Mouse (Mus musculus): Measurements from ENCODE around the gene Prr5l.

Gene Prr5l

GRCm38 (mm10) chr2:101723333-101723881 lies 159.4 kb downstream of the Prr5l start:
- peak; percentile 23 for DNase-seq (ENCODE audit: low read depth, low spot score)

GRCm38 (mm10) chr2:101722370-101723332 lies 160.2 kb downstream of the Prr5l start:
- peak; percentile 88 for DNase-seq (ENCODE audit: low read depth, low spot score)

- no peak for DNase-seq (ENCODE audit: low read depth, low spot score)
Observed at GRCm38 (mm10) chr2:101721835-101722234, 161.0 kb downstream of the Prr5l start.

GRCm38 (mm10) chr2:101717162-101717561 lies 165.7 kb downstream of the Prr5l start:
- DNase-seq (ENCODE audit: low read depth, low spot score): no peak

- DNase-seq (ENCODE audit: low read depth, low spot score): peak; percentile 77
Observed at GRCm38 (mm10) chr2:101715650-101716323, 167.0 kb downstream of the Prr5l start.

- no peak for DNase-seq (ENCODE audit: low read depth, low spot score)
Observed at GRCm38 (mm10) chr2:101711608-101712007, 171.2 kb downstream of the Prr5l start.

- DNase-seq (ENCODE audit: low read depth, low spot score): no peak
Observed at GRCm38 (mm10) chr2:101705941-101706485, 176.8 kb downstream of the Prr5l start.

- DNase-seq (ENCODE audit: low read depth, low spot score): no peak
Observed at GRCm38 (mm10) chr2:101699284-101699683, 183.5 kb downstream of the Prr5l start.

- no peak for DNase-seq (ENCODE audit: low read depth, low spot score)
Observed at GRCm38 (mm10) chr2:101695584-101695983, 187.2 kb downstream of the Prr5l start.

GRCm38 (mm10) chr2:101693577-101694215 lies 189.1 kb downstream of the Prr5l start:
- peak; percentile 30 for DNase-seq (ENCODE audit: low read depth, low spot score)

GRCm38 (mm10) chr2:101693043-101693442 lies 189.8 kb downstream of the Prr5l start:
- DNase-seq (ENCODE audit: low read depth, low spot score): no peak

GRCm38 (mm10) chr2:101690252-101690827 lies 192.5 kb downstream of the Prr5l start:
- no peak for DNase-seq (ENCODE audit: low read depth, low spot score)

- no peak for DNase-seq (ENCODE audit: low read depth, low spot score)
Observed at GRCm38 (mm10) chr2:101688011-101688410, 194.8 kb downstream of the Prr5l start.

- DNase-seq (ENCODE audit: low read depth, low spot score): no peak
Observed at GRCm38 (mm10) chr2:101684421-101684820, 198.4 kb downstream of the Prr5l start.

- DNase-seq (ENCODE audit: low read depth, low spot score): peak; percentile 45
Observed at GRCm38 (mm10) chr2:101679164-101679784, 203.6 kb downstream of the Prr5l start.

- DNase-seq (ENCODE audit: low read depth, low spot score): peak; percentile 91
Observed at GRCm38 (mm10) chr2:101678236-101679021, 204.4 kb downstream of the Prr5l start, which contains the start of gene Traf6. TSS of gene Traf6 (plus strand) at chr2:101678429.

GRCm38 (mm10) chr2:101673547-101673946 lies 209.3 kb downstream of the Prr5l start:
- DNase-seq (ENCODE audit: low read depth, low spot score): no peak

GRCm38 (mm10) chr2:101668751-101669150 lies 214.1 kb downstream of the Prr5l start:
- DNase-seq (ENCODE audit: low read depth, low spot score): no peak

- no peak for DNase-seq (ENCODE audit: low read depth, low spot score)
Observed at GRCm38 (mm10) chr2:101665703-101666092, 217.1 kb downstream of the Prr5l start.
